Mouse (Mus musculus): ENCODE data around the gene Arf3. TPM values are rescaled to one million over a fixed set of nuclear protein-coding genes. Genes with fewer than 3 reads are reported as not detected.

Gene Arf3
- polyA plus RNA-seq, 1 experiment from 2014 or later = 71.7 TPM

DNA sequence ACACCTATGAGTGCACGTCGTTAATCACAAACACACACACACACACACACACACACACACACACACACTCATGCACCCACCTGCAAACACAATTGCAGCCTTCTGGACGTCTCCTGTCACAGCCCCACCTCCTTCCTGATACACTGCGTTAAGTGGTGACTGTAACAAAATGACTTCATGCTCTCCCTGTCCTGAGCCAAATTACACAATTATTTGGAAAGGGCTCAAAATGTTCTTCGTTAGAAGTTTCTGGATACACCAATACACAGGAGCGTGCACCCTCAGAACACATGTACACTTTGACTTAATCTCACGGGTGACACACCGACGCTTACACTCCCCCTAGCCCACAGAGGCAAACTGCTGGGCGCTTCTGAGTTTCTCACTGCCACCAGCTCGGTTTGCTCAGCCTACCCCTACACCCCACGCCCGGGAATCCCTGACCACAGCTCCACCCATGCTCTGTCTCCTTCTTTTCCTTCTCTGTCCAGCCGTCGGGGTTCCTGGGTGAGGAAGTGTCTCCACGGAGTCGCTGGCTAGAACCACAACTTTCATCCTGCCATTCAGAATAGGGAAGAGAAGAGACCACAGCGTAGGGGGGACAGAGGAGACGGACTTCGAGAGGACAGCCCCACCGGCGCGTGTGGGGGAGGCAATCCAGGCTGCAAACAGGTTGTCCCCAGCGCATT lies 26.1 kb upstream of the Arf3 start:
- no peaks in the 10 kb centered on the region for H3K36me3 ChIP-seq
- H3K9ac ChIP-seq = no peak overlapping the region
- ATAC-seq (ENCODE audit: low FRiP score) = no peak
- H3K4me1 ChIP-seq (replicated peaks) = peaks cover 40% of the 10 kb centered on the region
- 9% methylated on average over 24 of the region's 24 CpGs for WGBS
- H3K4me3 ChIP-seq = peak overlapping the region; percentile 22
- H3K9me3 ChIP-seq = no peaks in the 10 kb centered on the region
- H3K27me3 ChIP-seq = peaks cover 98% of the 10 kb centered on the region
- no peak overlapping the region for H3K27ac ChIP-seq
- H3K4me2 ChIP-seq = peak overlapping the region; percentile 26; the same call in 1 of the 2 replicates

DNA sequence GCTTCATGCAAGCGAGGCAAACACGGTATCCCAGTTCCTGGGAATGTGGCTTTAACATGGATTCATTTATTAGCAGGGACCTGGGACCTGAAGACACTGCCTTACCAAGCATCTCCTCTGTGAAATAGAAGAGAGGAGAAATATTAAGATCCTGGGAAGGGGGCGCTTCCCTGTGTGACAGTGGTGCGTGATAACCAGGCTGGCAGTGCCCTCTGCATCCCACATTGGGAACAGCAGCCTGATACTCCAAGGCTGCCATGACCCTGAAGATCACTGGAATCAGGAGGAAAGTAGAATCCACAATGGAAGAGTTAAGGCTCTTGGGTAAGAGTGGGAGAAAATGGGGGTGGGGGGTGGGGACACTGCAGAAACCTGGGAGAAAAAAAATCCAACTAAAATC lies 24.9 kb upstream of the Arf3 start:
- 24% methylated on average over 4 of the region's 4 CpGs for WGBS
- ATAC-seq (ENCODE audit: low FRiP score) = no peak
- Histone ChIP-seq H3K4me1 (replicated peaks) (peaks cover 33% of the 10 kb centered on the region), H3K27ac (no peak overlapping the region), H3K9me3 (no peaks in the 10 kb centered on the region), H3K36me3 (no peaks in the 10 kb centered on the region), H3K4me2 (no peak overlapping the region), H3K27me3 (peaks cover 94% of the 10 kb centered on the region), H3K9ac (no peak overlapping the region), H3K4me3 (no peak overlapping the region)

DNA sequence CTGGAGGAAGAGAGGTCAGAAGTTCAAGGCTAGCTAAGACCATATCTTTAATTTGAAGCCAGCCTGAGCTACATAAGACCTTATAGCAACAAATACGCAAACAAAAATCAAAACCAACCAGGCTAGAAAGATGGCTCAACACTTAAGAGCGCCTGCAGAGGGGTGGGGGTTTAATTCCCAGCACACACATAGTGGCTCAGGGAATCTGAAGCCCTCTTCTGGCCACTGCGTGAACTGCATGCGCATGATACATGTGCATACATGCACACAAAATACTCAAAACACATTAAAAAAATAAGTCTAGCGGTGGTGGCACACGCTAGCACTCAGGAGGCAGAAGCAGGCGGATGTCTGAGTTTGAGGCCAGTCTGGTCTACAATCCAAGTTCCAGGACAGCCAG lies 22.7 kb upstream of the Arf3 start:
- Histone ChIP-seq H3K36me3 (no peaks in the 10 kb centered on the region), H3K27ac (no peak overlapping the region), H3K4me3 (no peak overlapping the region), H3K27me3 (peaks cover 92% of the 10 kb centered on the region), H3K4me1 (replicated peaks) (peaks cover 13% of the 10 kb centered on the region), H3K9me3 (no peaks in the 10 kb centered on the region), H3K9ac (no peak overlapping the region), H3K4me2 (no peak overlapping the region)
- ATAC-seq (ENCODE audit: low FRiP score) = no peak
- WGBS = 45% methylated on average over 7 of the region's 7 CpGs

DNA sequence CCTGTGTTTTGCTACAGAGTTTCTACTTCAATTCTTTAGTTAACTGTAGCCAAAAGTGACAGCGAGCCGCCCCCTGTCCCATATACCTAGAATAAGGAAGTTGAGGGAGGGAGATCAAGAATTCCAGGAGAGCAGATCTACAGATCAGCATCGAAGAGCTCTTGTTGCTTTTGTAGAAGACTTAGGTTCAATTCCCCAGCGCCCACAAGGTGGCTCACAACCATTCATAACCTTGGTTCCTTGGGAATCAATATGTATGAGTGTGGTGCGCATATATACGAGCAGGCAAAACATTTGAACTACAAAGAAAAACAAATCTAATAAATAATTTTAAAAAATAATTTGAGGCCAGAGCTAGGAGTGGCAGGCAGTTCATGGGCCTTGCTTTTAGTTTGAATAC lies 18.2 kb upstream of the Arf3 start:
- no peak for ATAC-seq (ENCODE audit: low FRiP score)
- Histone ChIP-seq H3K4me3 (no peak overlapping the region), H3K27ac (no peak overlapping the region), H3K36me3 (no peaks in the 10 kb centered on the region), H3K4me1 (replicated peaks) (peaks cover 24% of the 10 kb centered on the region), H3K27me3 (peaks cover 92% of the 10 kb centered on the region), H3K4me2 (no peak overlapping the region), H3K9ac (no peak overlapping the region), H3K9me3 (no peaks in the 10 kb centered on the region)
- 24% methylated on average over 6 of the region's 6 CpGs for WGBS

DNA sequence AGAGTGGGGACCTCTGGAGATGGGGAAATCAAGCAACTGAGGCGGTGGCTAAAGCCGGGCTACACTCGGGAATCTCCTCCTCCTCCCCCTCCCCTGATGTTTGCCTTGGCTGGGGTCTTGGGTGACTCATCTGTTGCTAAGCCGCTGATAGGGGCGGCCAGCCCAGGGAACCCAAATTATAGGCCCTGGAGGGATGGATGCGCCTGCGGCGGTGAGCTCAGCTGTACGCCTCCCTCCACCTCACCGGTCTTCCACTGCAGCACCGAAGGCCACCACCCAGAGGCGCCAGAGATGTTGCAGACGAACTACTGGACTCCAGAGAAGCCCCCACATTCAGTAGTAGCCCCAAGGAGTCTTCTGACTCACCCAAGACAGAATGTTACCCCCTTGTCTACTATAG lies 17.6 kb upstream of the Arf3 start:
- H3K4me3 ChIP-seq = no peak overlapping the region
- no peak overlapping the region for H3K27ac ChIP-seq
- H3K4me1 ChIP-seq (replicated peaks) = peaks cover 30% of the 10 kb centered on the region
- 4% methylated on average over 13 of the region's 13 CpGs for WGBS
- no peak for ATAC-seq (ENCODE audit: low FRiP score)
- no peaks in the 10 kb centered on the region for H3K9me3 ChIP-seq
- no peak overlapping the region for H3K9ac ChIP-seq
- peaks cover 93% of the 10 kb centered on the region for H3K27me3 ChIP-seq
- no peaks in the 10 kb centered on the region for H3K36me3 ChIP-seq
- H3K4me2 ChIP-seq = no peak overlapping the region

DNA sequence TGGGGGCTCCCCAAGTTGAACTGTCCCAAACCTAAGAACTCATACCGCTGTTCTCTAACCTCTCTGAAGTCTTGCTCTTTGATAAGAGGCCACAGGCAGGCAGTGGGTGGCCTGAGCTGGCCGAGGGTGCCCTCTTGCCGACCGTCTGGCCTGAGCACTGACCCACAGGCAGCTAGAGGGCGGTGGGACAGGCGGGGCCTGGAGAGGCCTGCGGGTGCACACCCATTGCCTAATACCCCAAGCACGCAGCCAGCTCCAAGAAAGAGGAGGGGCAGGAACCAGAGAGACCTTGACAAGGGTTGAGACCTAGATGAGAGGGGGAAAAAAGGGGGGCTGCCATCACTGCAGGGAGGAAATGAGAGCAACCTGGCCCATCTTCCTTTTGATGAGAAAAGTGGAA lies 17.1 kb upstream of the Arf3 start:
- peaks cover 31% of the 10 kb centered on the region for H3K4me1 ChIP-seq (replicated peaks)
- H3K4me3 ChIP-seq = no peak overlapping the region
- no peak for ATAC-seq (ENCODE audit: low FRiP score)
- peaks cover 93% of the 10 kb centered on the region for H3K27me3 ChIP-seq
- no peaks in the 10 kb centered on the region for H3K36me3 ChIP-seq
- no peaks in the 10 kb centered on the region for H3K9me3 ChIP-seq
- 5% methylated on average over 8 of the region's 8 CpGs for WGBS
- no peak overlapping the region for H3K9ac ChIP-seq
- H3K4me2 ChIP-seq = no peak overlapping the region
- no peak overlapping the region for H3K27ac ChIP-seq

DNA sequence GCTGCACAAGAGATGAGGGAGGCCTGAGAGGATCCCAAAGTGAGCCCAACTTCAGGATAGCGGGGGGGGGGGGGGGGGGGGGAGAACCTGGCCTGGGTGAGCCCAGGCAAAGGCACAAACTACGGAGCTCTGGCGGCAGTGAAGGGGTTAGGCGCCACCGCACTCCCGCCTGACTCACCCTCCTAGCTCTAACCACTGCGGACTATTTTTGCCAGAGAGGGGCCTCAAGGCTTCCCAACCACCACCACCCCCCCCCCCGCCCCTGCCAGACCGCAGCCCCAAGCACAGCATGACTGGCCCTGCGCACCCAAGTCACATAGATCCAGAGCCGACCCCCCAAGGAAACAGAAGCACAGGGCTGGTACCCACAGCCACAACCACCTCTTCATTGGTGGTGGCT lies 15.8 kb upstream of the Arf3 start:
- ATAC-seq (ENCODE audit: low FRiP score) = no peak
- H3K4me3 ChIP-seq = no peak overlapping the region
- H3K9me3 ChIP-seq = no peaks in the 10 kb centered on the region
- peaks cover 31% of the 10 kb centered on the region for H3K4me1 ChIP-seq (replicated peaks)
- H3K4me2 ChIP-seq = no peak overlapping the region
- no peaks in the 10 kb centered on the region for H3K36me3 ChIP-seq
- no peak overlapping the region for H3K9ac ChIP-seq
- H3K27me3 ChIP-seq = peaks cover 94% of the 10 kb centered on the region
- WGBS = 0% methylated on average over 1 of the region's 11 CpGs
- H3K27ac ChIP-seq = no peak overlapping the region

DNA sequence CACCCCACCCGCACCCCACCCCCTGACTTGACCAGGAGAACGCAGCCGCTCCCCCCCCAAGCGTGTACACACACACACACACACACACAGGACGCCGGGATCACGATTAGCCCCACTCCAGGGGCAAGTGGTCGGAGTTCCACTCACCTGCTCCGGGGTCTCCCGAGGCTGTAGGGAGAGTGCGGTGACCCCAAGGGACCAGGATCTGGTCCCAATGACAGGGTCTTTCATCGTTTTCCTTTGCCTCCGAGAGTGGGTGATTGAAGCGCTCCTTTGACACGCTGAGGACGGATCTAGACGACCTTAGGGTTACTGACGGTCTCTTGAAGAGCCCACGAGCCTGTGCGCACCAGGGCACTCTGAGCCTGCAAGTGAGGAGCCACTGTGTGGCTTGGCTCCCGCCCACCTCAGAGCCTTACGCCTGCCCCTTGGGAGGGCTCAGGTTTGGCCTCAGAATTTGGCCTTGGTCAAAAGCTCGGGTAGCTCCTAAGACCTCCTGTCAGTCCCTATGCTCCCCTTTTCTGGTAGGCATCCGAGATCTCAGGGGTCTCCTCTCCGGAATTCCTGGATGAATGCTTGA lies 15.3 kb upstream of the Arf3 start:
- Histone ChIP-seq H3K4me1 (replicated peaks) (peaks cover 31% of the 10 kb centered on the region), H3K9me3 (no peaks in the 10 kb centered on the region), H3K9ac (no peak overlapping the region), H3K4me2 (peak overlapping the region; percentile 43), H3K36me3 (no peaks in the 10 kb centered on the region), H3K4me3 (peak overlapping the region; percentile 29), H3K27ac (no peak overlapping the region), H3K27me3 (peaks cover 98% of the 10 kb centered on the region)
- ATAC-seq (ENCODE audit: low FRiP score) = no peak
- under 1% methylated on average over 25 of the region's 25 CpGs for WGBS

DNA sequence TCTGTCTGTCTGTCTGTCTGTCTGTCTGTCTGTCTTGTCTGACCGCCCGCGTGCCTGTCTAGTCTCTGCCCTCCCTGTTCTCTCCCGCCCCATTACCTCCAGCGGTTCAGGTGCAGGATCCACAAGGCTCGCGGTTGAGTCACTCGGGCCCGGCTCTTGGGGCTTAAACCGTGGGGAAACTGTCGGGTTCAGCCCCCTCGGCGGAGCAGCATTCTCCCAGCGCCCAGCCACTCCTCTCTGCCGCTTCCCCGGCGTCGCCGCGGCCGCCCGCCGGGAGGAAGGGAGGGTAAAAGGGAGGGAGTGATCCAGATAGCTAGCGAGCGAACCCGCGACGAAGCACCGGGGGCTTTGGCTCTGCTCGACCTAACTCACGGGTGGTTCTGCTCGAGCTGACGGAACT lies 14.7 kb upstream of the Arf3 start, which contains the start of gene Wnt10b:
Gene Wnt10b, minus strand, starts transcription at position 389 of the 400 bp plus-strand sequence.
- H3K27me3 ChIP-seq = peaks cover 99% of the 10 kb centered on the region
- WGBS = under 1% methylated on average over 19 of the region's 33 CpGs
- no peaks in the 10 kb centered on the region for H3K36me3 ChIP-seq
- peak within 1 kb of the TSS; percentile 29 for H3K4me3 ChIP-seq
- no peaks in the 10 kb centered on the region for H3K9me3 ChIP-seq
- ATAC-seq (ENCODE audit: low FRiP score) = no peak
- no peak within 1 kb of the TSS for H3K27ac ChIP-seq
- peaks cover 34% of the 10 kb centered on the region for H3K4me1 ChIP-seq (replicated peaks)
- H3K9ac ChIP-seq = peak within 1 kb of the TSS; percentile 35; the same call in 1 of the 2 replicates
- peak within 1 kb of the TSS; percentile 43 for H3K4me2 ChIP-seq

DNA sequence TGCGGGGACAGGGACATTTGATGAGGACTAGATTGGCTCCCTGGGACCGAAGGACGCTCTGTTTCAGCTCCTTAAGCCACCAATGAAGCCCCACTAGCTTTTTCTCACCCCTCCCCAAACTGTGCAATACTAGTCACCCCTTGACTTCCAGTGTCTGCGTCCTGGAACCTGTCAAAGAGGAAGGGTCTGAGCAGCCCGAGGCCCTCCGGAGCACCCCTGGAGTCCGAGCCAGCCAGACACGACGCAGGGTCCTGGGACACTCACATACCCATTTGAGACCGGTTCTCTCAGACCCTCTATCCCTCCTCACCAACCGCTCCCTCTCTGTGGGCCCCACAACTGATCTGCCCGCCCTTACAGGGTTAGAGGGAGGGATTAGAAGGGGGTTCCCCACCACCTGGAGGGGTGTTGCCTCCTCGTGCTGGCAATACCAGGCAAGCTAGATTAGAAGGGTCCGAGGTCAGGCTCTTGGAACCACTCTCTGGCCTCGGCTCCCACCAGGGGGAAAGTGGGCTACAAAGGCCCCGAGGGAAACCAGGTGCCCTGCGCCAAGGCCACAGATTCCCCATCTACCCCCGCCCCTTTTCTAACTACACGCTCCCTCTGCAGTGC lies 14.1 kb upstream of the Arf3 start:
- Histone ChIP-seq H3K4me3 (peak overlapping the region; percentile 28; the same call in 1 of the 2 replicates), H3K27me3 (peaks cover 100% of the 10 kb centered on the region), H3K27ac (no peak overlapping the region), H3K9me3 (no peaks in the 10 kb centered on the region), H3K9ac (peak overlapping the region; percentile 35; the same call in 1 of the 2 replicates), H3K4me2 (peak overlapping the region; percentile 47; the same call in 1 of the 2 replicates), H3K4me1 (replicated peaks) (peaks cover 40% of the 10 kb centered on the region), H3K36me3 (no peaks in the 10 kb centered on the region)
- 2% methylated on average over 19 of the region's 19 CpGs for WGBS
- no peak for ATAC-seq (ENCODE audit: low FRiP score)

DNA sequence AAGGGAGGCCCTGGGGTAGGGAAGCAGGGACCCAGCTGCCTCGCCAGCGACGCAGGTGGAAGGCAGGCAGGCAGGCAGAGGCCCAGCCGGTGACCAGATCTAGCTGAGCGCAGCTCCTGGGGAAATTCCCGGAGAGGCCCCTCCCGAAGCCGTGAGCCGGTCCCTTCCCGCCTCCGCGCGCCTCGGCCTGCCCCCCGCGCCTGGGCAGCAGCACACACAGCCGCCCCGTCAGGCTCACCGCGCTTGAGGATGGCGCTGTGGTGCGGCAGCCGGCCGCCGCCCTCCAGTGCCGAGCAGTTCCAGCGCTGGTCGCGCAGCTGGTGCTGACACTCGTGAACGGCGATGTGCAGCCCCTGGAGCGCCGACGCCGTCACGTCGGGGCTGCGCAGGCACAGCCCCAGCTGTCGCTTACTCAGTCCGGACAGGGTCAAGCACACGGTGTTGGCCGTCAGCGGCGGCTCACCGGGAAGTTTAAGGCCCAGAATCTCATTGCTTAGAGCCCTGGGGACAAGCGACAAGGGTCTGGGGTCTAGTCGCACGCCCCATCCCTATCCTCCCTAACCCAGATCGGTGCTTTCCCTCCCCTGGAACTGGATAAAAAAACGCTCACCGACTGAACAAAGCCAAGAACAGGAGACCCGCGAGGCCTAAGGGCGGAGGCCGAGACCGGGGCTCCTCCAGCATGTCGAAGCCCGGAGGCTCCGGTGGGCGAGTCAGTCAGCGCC lies 13.4 kb upstream of the Arf3 start:
- Histone ChIP-seq H3K27me3 (peaks cover 100% of the 10 kb centered on the region), H3K4me3 (peak overlapping the region; percentile 28), H3K4me2 (peak overlapping the region; percentile 47), H3K9me3 (no peaks in the 10 kb centered on the region), H3K4me1 (replicated peaks) (peaks cover 42% of the 10 kb centered on the region), H3K27ac (no peak overlapping the region), H3K36me3 (no peaks in the 10 kb centered on the region), H3K9ac (peak overlapping the region; percentile 31; the same call in 1 of the 2 replicates)
- peak; percentile 56 for ATAC-seq (ENCODE audit: low FRiP score)
- WGBS = under 1% methylated on average over 60 of the region's 62 CpGs

DNA sequence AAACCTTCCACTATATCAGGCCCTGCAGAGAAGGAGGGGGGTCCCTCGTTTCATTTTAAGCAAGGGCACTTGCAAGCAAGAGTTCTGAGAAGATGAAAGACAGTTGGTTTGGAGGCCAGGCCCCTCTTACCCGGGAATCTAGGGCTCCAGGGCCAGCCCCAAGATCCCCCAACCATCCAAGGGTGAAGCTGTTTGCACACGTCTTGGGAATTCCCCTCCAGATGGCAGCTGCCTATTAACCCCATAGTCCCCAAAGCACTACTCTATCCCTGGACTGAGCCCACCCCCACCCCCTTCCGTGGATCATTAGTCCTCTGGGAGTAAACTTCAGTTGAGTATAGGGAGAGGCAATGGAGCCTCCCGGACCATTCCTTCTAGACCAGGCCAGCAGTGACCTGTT lies 12.5 kb upstream of the Arf3 start:
- Histone ChIP-seq H3K9me3 (no peaks in the 10 kb centered on the region), H3K4me3 (no peak overlapping the region), H3K9ac (no peak overlapping the region), H3K4me1 (replicated peaks) (peaks cover 42% of the 10 kb centered on the region), H3K36me3 (no peaks in the 10 kb centered on the region), H3K4me2 (no peak overlapping the region), H3K27ac (no peak overlapping the region), H3K27me3 (peaks cover 100% of the 10 kb centered on the region)
- 5% methylated on average over 5 of the region's 5 CpGs for WGBS
- no peak for ATAC-seq (ENCODE audit: low FRiP score)

All from hindbrain, embryonic 13.5 days (tissue).